Mouse (Mus musculus): ENCODE results near the gene Mea1. TPM values are rescaled to one million over a fixed set of nuclear protein-coding genes. Genes with fewer than 3 reads are reported as not detected.

The Mea1 gene
- 100 to 1,000 TPM; 114 to 122 TPM for total RNA-seq (2021)
- long read RNA-seq, experiment 1, transcript Mea1-206 (4 exons, 945 nt), result major isoform, 39 of 65 reads
- long read RNA-seq, experiment 1, transcript Mea1-201 (4 exons, 859 nt), result minor isoform, 10 of 65 reads
- long read RNA-seq, experiment 1, transcript Mea1-205 (3 exons, 757 nt), result minor isoform, 10 of 65 reads
- long read RNA-seq, experiment 1, partial matches to known transcripts, result 1 of 65 reads
- long read RNA-seq, experiment 1, other reads (novel, unspliced or antisense), result 1 of 65 reads
- long read RNA-seq, experiment 2, transcript Mea1-206 (4 exons, 945 nt), result major isoform, 34 of 53 reads
- long read RNA-seq, experiment 2, transcript Mea1-205 (3 exons, 757 nt), result minor isoform, 7 of 53 reads
- long read RNA-seq, experiment 2, transcript Mea1-201 (4 exons, 859 nt), result minor isoform, 6 of 53 reads
- long read RNA-seq, experiment 2, partial matches to known transcripts, result 1 of 53 reads
- long read RNA-seq, experiment 2, other reads (novel, unspliced or antisense), result 1 of 53 reads

DNA sequence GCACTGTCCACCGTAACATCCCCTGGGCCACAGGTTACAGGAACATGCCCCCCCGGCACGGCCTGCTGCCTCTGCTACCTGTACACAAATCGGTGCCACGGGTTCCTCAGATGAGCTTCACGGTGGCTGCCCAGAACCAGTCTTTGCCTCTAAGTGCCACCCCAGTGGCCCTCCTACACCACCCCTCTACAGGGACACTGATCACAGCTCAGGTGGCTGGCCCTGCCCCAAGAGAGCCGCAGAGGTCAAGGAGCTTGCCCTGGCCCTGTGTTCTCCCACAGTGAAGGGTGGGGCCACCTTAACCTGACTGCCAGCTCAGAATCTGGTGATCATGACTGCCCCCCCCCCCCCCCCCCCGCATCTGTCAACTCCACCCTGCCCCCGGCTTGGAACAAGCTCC is at the start of gene Mea1:
Gene Mea1, plus strand, starts transcription at position 378 of the 400 bp plus-strand sequence.
- no peak for TF ChIP-seq CTCF (IDR thresholded peaks at IDR 0.05)
- Histone ChIP-seq H3K4me3 (peak within 1 kb of the TSS; percentile 96), H3K27ac (no peak within 1 kb of the TSS)
- no peak for DNase-seq (ENCODE audit: extremely low spot score in 1 of 2, low spot score in 2 of 2)
- intact Hi-C loops (cut with DNase I), result no loop called here

- DNase-seq (ENCODE audit: extremely low spot score in 1 of 2, low spot score in 2 of 2), result no peak
- intact Hi-C loops (cut with DNase I), result no loop called here
- no peak; the same call in 1 of the 2 replicates for TF ChIP-seq CTCF (IDR thresholded peaks at IDR 0.05)
- Histone ChIP-seq H3K4me3 (peak overlapping the region; percentile 63), H3K27ac (peak overlapping the region; percentile 59; the same call in 1 of the 2 replicates)
Observed at GRCm38 (mm10) chr17:46629685-46630441, 48.7 kb upstream of the Mea1 start.

DNA sequence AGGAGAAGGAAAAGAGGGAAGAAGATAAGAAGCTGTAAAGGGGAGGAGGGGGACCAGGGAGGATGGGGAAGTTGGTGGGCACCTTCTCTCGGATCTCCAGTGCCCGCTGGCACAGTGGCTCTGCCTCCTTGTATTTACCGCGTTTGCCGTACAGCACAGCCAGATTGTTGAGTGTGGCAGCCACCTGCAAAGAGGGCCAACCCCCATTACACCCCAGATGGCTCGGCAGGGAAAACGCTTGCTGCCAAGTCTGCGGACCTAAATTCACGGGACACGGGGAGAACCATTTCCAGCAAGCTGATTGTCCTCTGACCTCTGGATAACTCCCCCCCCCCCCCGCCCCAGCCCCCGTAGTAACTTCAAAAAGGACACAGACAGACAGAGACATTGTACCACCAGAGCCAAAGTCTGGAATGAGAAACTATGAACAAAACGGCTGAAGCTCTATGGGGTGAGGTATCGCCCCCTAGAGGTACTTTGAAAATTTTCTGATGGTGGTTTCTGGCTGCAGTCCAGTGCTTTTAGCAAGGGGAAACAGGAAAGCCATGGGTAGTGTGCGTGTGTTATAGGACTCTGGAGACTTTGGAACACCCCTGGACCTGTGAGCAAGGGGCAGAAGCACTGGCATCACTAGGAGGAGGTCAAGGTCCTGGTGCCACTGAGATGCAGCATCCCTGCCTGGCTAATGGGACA is 41.6 kb upstream of the Mea1 start:
- Histone ChIP-seq H3K27ac (no peak overlapping the region), H3K4me3 (no peak overlapping the region)
- intact Hi-C loops (cut with DNase I), result loop anchor here (2.0 kb wide), 1 partner anchor 112 kb away; no protein-coding TSS in a partner anchor
- TF ChIP-seq CTCF (IDR thresholded peaks at IDR 0.05), result peak; percentile 74
- peak; percentile 54 to 55 for DNase-seq (ENCODE audit: extremely low spot score in 1 of 2, low spot score in 2 of 2)

GRCm38 (mm10) chr17:46639929-46640328 is 38.7 kb upstream of the Mea1 start:
- TF ChIP-seq CTCF (IDR thresholded peaks at IDR 0.05), result no peak
- intact Hi-C loops (cut with DNase I), result loop anchor here (10.0 kb wide), 1 partner anchor 85 kb away; the partner anchor contains the start of gene Srf
- DNase-seq (ENCODE audit: extremely low spot score in 1 of 2, low spot score in 2 of 2), result no peak
- Histone ChIP-seq H3K4me3 (no peak overlapping the region), H3K27ac (no peak overlapping the region)

- intact Hi-C loops (cut with DNase I), result loop anchor here (10.0 kb wide), 1 partner anchor 87 kb away; the partner anchor contains the start of gene Srf
- no peak for DNase-seq (ENCODE audit: extremely low spot score in 1 of 2, low spot score in 2 of 2)
- no peak for TF ChIP-seq CTCF (IDR thresholded peaks at IDR 0.05)
- no peak overlapping the region for H3K27ac ChIP-seq
- no peak overlapping the region for H3K4me3 ChIP-seq
Observed at GRCm38 (mm10) chr17:46642060-46642459, 36.5 kb upstream of the Mea1 start.

GRCm38 (mm10) chr17:46644152-46644805 is 34.3 kb upstream of the Mea1 start:
- TF ChIP-seq CTCF (IDR thresholded peaks at IDR 0.05), result no peak
- Histone ChIP-seq H3K27ac (no peak overlapping the region), H3K4me3 (no peak overlapping the region)
- intact Hi-C loops (cut with DNase I), result loop anchor here (2.0 to 10.0 kb wide), 2 partner anchors 69 to 89 kb away; partner anchors contain the start of gene Srf
- no peak for DNase-seq (ENCODE audit: extremely low spot score in 1 of 2, low spot score in 2 of 2)

DNA sequence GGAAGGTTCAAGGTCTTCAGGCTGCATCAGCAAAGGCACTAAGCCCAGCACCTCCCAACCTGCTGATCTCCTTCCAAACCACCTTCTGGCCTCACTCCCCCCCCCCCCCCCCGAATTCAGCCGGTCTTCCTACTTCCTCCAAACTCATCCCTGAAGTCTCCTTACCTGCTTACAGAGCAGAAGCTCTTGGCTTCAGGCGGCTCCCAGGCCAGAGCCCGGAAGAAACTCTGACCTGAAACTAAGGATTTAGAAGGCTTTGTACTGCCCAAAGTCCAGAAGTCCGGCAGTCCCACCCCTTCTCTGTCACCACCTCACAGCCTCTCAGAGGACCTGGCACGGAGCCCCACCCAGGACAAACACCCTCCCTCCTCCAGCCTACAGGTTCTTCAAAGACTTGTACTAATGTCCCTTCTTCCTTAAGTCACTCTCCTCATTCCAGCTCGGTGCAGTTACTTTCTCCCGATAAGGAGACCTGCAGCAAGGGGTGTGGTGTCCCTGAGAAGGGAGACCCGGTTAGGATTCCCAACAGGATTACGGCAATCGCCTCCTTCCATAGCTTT is 33.6 kb upstream of the Mea1 start:
- Histone ChIP-seq H3K4me3 (peak overlapping the region; percentile 100), H3K27ac (peak overlapping the region; percentile 80)
- no peak for TF ChIP-seq CTCF (IDR thresholded peaks at IDR 0.05)
- DNase-seq (ENCODE audit: extremely low spot score in 1 of 2, low spot score in 2 of 2), result no peak
- intact Hi-C loops (cut with DNase I), result loop anchor here (2.0 to 10.0 kb wide), 2 partner anchors 68 to 90 kb away; partner anchors contain the start of gene Srf

GRCm38 (mm10) chr17:46645561-46646321 is 32.9 kb upstream of the Mea1 start, which contains the start of the genes Klc4 and Mrpl2:
TSS of gene Klc4 (minus strand) at chr17:46646022.
TSS of gene Mrpl2 (plus strand) at chr17:46646229.
- no peak; the same call in 1 of the 2 replicates for TF ChIP-seq CTCF (IDR thresholded peaks at IDR 0.05)
- peak within 1 kb of the TSS; percentile 100 for H3K4me3 ChIP-seq
- peak within 1 kb of the TSS; percentile 95 for H3K27ac ChIP-seq
- intact Hi-C loops (cut with DNase I), result loop anchor here (2.0 to 10.0 kb wide), 2 partner anchors 67 to 91 kb away; partner anchors contain the start of gene Srf
- peak; percentile 98 to 100 for DNase-seq (ENCODE audit: extremely low spot score in 1 of 2, low spot score in 2 of 2)

GRCm38 (mm10) chr17:46646322-46646662 is 32.3 kb upstream of the Mea1 start:
- peak overlapping the region; percentile 100 for H3K4me3 ChIP-seq
- no peak for TF ChIP-seq CTCF (IDR thresholded peaks at IDR 0.05)
- intact Hi-C loops (cut with DNase I), result loop anchor here (10.0 kb wide), 1 partner anchor 91 kb away; the partner anchor contains the start of gene Srf

DNA sequence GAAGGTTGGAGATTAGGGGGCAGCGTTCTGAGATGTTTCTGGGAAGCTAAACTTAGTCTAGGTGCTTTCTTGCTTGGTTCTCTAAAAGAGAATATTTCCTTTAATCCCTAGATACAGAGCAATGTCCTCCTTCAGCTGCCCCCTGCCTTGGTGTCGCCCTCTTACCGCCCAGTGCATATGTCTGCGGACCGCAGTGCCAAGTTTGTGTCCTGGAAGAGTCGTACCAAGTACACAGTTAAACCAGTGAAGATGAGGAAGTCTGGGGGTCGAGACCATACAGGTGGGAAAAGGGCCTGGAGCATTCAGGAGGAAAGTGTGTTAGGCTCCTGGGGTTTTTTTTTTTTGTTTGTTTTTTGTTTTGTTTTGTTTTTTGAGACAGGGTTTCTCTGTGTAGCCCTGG is 31.3 kb upstream of the Mea1 start:
- intact Hi-C loops (cut with DNase I), result loop anchor here (10.0 kb wide), 1 partner anchor 92 kb away; the partner anchor contains the start of gene Srf
- Histone ChIP-seq H3K4me3 (no peak overlapping the region), H3K27ac (no peak overlapping the region)
- no peak for DNase-seq (ENCODE audit: extremely low spot score in 1 of 2, low spot score in 2 of 2)
- no peak for TF ChIP-seq CTCF (IDR thresholded peaks at IDR 0.05)

More at GRCm38 (mm10) chr17:46646322-46646662, 32.3 kb upstream of the Mea1 start:
- peak overlapping the region; percentile 95 for H3K27ac ChIP-seq
- no peak for DNase-seq (ENCODE audit: extremely low spot score in 1 of 2, low spot score in 2 of 2)
